Mouse (Mus musculus): ENCODE measurements around the gene Crygn. TPM values are rescaled to one million over a fixed set of nuclear protein-coding genes. Genes with fewer than 3 reads are reported as not detected.
A peak's percentile ranks its signal among the peaks of the same experiment; 100 is the strongest.

Crygn gene
- polyA plus RNA-seq, 1 experiment from 2014 or later, result 2.0 TPM

DNA sequence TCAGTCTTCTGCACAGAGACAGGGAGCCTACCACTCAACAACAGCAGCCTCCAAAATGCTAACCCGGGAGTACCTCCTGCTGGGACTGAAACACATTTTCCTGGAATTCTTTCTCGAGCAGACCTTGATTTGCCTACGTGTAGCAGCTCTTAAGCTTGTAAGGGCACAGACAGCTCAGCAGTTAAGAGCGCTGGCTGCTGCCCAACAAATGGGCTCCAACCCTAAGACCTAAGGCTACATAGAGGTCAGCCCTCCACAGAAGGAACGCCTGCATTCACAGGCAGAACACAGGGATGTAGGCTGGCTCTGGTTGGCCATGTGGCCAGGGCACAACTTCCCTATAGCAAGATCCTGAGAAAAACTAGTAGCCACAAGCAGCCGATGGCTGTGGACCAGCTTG lies 31.9 kb downstream of the Crygn start:
- no peak overlapping the region for H3K9ac ChIP-seq
- H3K36me3 ChIP-seq, result peaks cover 15% of the 10 kb centered on the region
- H3K9me3 ChIP-seq (replicated peaks), result no peaks in the 10 kb centered on the region
- peaks cover 55% of the 10 kb centered on the region for H3K4me1 ChIP-seq
- no peaks in the 10 kb centered on the region for H3K27me3 ChIP-seq
- WGBS, result 65% methylated on average over 6 of the region's 6 CpGs
- H3K4me2 ChIP-seq, result no peak overlapping the region
- peak overlapping the region; percentile 81 for H3K27ac ChIP-seq
- no peak overlapping the region for H3K4me3 ChIP-seq (replicated peaks)
- no peak for ATAC-seq (replicated peaks; ENCODE audit: low FRiP score)

- peaks cover 47% of the 10 kb centered on the region for H3K4me1 ChIP-seq
- peak; percentile 71 for ATAC-seq (replicated peaks; ENCODE audit: low FRiP score)
- 0 out of 2 replicates have a peak overlapping the region, but pooled peaks have one; percentile 1 for H3K4me2 ChIP-seq
- H3K27me3 ChIP-seq, result no peaks in the 10 kb centered on the region
- H3K36me3 ChIP-seq, result peaks cover 19% of the 10 kb centered on the region
- 38% methylated on average over 5 of the region's 5 CpGs for WGBS
- no peaks in the 10 kb centered on the region for H3K9me3 ChIP-seq (replicated peaks)
- H3K9ac ChIP-seq, result no peak overlapping the region
- no peak overlapping the region for H3K4me3 ChIP-seq (replicated peaks)
- H3K27ac ChIP-seq, result peak overlapping the region; percentile 81
Measured at GRCm38 (mm10) chr5:24724805-24725204, 33.0 kb downstream of the Crygn start.

GRCm38 (mm10) chr5:24724270-24724634 lies 33.6 kb downstream of the Crygn start:
- no peak overlapping the region for H3K4me3 ChIP-seq (replicated peaks)
- H3K9ac ChIP-seq, result no peak overlapping the region
- no peaks in the 10 kb centered on the region for H3K9me3 ChIP-seq (replicated peaks)
- 81% methylated on average over 5 of the region's 5 CpGs for WGBS
- no peak for ATAC-seq (replicated peaks; ENCODE audit: low FRiP score)
- H3K27ac ChIP-seq, result peak overlapping the region; percentile 81
- H3K27me3 ChIP-seq, result no peaks in the 10 kb centered on the region
- H3K4me1 ChIP-seq, result peaks cover 45% of the 10 kb centered on the region
- H3K36me3 ChIP-seq, result peaks cover 25% of the 10 kb centered on the region
- H3K4me2 ChIP-seq, result no peak overlapping the region

- 82% methylated on average over 11 of the region's 11 CpGs for WGBS
- H3K4me1 ChIP-seq, result peaks cover 42% of the 10 kb centered on the region
- ATAC-seq (replicated peaks; ENCODE audit: low FRiP score), result no peak
- no peak overlapping the region for H3K4me2 ChIP-seq
- H3K4me3 ChIP-seq (replicated peaks), result no peak overlapping the region
- no peaks in the 10 kb centered on the region for H3K27me3 ChIP-seq
- peaks cover 30% of the 10 kb centered on the region for H3K36me3 ChIP-seq
- H3K27ac ChIP-seq, result peak overlapping the region; percentile 81
- H3K9me3 ChIP-seq (replicated peaks), result no peaks in the 10 kb centered on the region
- H3K9ac ChIP-seq, result no peak overlapping the region
Measured at GRCm38 (mm10) chr5:24723527-24724269, 34.1 kb downstream of the Crygn start.

- Histone ChIP-seq H3K4me1 (peaks cover 11% of the 10 kb centered on the region), H3K4me3 (replicated peaks) (no peak overlapping the region), H3K9ac (no peak overlapping the region), H3K9me3 (replicated peaks) (no peaks in the 10 kb centered on the region), H3K36me3 (peaks cover 66% of the 10 kb centered on the region), H3K27ac (no peak overlapping the region), H3K27me3 (no peaks in the 10 kb centered on the region), H3K4me2 (no peak overlapping the region)
- 85% methylated on average over 3 of the region's 3 CpGs for WGBS
- ATAC-seq (replicated peaks; ENCODE audit: low FRiP score), result no peak
Measured at GRCm38 (mm10) chr5:24719852-24720251, 38.0 kb downstream of the Crygn start.

GRCm38 (mm10) chr5:24718076-24718475 lies 39.7 kb downstream of the Crygn start:
- 95% methylated on average over 6 of the region's 6 CpGs for WGBS
- no peaks in the 10 kb centered on the region for H3K9me3 ChIP-seq (replicated peaks)
- no peak overlapping the region for H3K4me3 ChIP-seq (replicated peaks)
- H3K27ac ChIP-seq, result no peak overlapping the region
- H3K9ac ChIP-seq, result no peak overlapping the region
- ATAC-seq (replicated peaks; ENCODE audit: low FRiP score), result no peak
- peaks cover 11% of the 10 kb centered on the region for H3K4me1 ChIP-seq
- H3K4me2 ChIP-seq, result no peak overlapping the region
- H3K27me3 ChIP-seq, result no peaks in the 10 kb centered on the region
- H3K36me3 ChIP-seq, result peaks cover 83% of the 10 kb centered on the region

- peak overlapping the region; percentile 73 for H3K27ac ChIP-seq
- ATAC-seq (replicated peaks; ENCODE audit: low FRiP score), result peak; percentile 35; the same call in 1 of the 2 replicates
- peaks cover 96% of the 10 kb centered on the region for H3K36me3 ChIP-seq
- WGBS, result 60% methylated on average over 6 of the region's 6 CpGs
- no peaks in the 10 kb centered on the region; the same call in 1 of the 2 replicates for H3K9me3 ChIP-seq (replicated peaks)
- H3K27me3 ChIP-seq, result no peaks in the 10 kb centered on the region
- no peak overlapping the region for H3K4me3 ChIP-seq (replicated peaks)
- peaks cover 16% of the 10 kb centered on the region for H3K4me1 ChIP-seq
- no peak overlapping the region for H3K9ac ChIP-seq
- H3K4me2 ChIP-seq, result no peak overlapping the region
Measured at GRCm38 (mm10) chr5:24713987-24714386, 43.8 kb downstream of the Crygn start.

- ATAC-seq (replicated peaks; ENCODE audit: low FRiP score), result no peak
- no peaks in the 10 kb centered on the region for H3K27me3 ChIP-seq
- H3K9ac ChIP-seq, result no peak overlapping the region
- H3K4me3 ChIP-seq (replicated peaks), result no peak overlapping the region
- H3K4me1 ChIP-seq, result peaks cover 16% of the 10 kb centered on the region
- 76% methylated on average over 2 of the region's 2 CpGs for WGBS
- no peak overlapping the region for H3K4me2 ChIP-seq
- 0 out of 2 replicates have a peak overlapping the region, but pooled peaks have one; percentile 73 for H3K27ac ChIP-seq
- no peaks in the 10 kb centered on the region; the same call in 1 of the 2 replicates for H3K9me3 ChIP-seq (replicated peaks)
- peaks cover 96% of the 10 kb centered on the region for H3K36me3 ChIP-seq
Measured at GRCm38 (mm10) chr5:24713199-24713598, 44.6 kb downstream of the Crygn start.

DNA sequence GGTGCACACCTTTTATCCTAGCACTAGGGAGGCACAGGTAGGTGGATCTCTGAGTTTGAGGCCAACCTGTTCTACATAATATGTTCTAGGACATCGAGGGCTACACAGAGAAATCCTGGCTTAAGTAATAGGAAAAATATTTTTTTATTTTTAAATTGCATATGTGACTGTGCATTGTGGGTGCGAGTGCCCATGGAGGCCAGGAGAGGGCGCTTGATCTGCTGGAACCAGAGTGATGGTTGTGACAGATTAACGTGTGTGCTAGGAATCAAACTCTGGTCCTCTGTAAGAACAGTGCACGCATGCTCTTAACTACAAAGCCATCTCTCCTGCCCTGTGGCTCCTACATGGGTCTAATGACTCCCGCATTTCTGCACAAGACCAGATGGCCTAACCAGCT lies 46.2 kb downstream of the Crygn start:
- no peak overlapping the region for H3K4me2 ChIP-seq
- H3K27ac ChIP-seq, result no peak overlapping the region

GRCm38 (mm10) chr5:24709962-24710361 lies 47.8 kb downstream of the Crygn start:
- Histone ChIP-seq H3K27me3 (no peaks in the 10 kb centered on the region), H3K36me3 (peaks cover 98% of the 10 kb centered on the region), H3K9me3 (replicated peaks) (no peaks in the 10 kb centered on the region; the same call in 1 of the 2 replicates), H3K9ac (no peak overlapping the region), H3K4me2 (no peak overlapping the region), H3K4me3 (replicated peaks) (no peak overlapping the region), H3K27ac (no peak overlapping the region), H3K4me1 (peaks cover 16% of the 10 kb centered on the region)
- WGBS, result 74% methylated on average over 2 of the region's 2 CpGs
- no peak for ATAC-seq (replicated peaks; ENCODE audit: low FRiP score)

More for the DNA sequence above, 46.2 kb downstream of the Crygn start:
- no peak overlapping the region for H3K4me3 ChIP-seq (replicated peaks)
- H3K9ac ChIP-seq, result no peak overlapping the region
- H3K27me3 ChIP-seq, result no peaks in the 10 kb centered on the region
- peaks cover 97% of the 10 kb centered on the region for H3K36me3 ChIP-seq
- peaks cover 16% of the 10 kb centered on the region for H3K4me1 ChIP-seq
- no peaks in the 10 kb centered on the region; the same call in 1 of the 2 replicates for H3K9me3 ChIP-seq (replicated peaks)
- no peak for ATAC-seq (replicated peaks; ENCODE audit: low FRiP score)
- 95% methylated on average over 6 of the region's 6 CpGs for WGBS

DNA sequence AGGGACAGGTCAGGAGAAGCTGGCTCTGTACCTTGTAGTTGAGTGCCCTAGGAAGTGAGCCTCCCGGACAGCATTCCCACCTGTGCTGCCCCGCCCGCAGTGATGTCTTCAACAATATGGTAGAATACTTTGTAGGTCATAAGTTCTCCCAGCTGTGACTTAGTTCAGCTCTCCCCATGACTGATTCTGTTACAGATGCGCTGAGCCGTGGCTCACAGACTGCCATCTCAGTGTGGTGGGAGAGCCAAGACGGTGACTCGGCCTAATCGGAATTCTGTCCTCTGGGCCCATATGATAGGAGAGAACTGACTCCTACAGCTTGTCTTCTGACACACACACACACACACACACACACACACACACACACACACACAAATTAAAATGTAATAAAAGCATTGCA lies 53.2 kb downstream of the Crygn start:
- H3K27me3 ChIP-seq, result no peaks in the 10 kb centered on the region
- 78% methylated on average over 8 of the region's 8 CpGs for WGBS
- no peak overlapping the region for H3K4me2 ChIP-seq
- H3K27ac ChIP-seq, result no peak overlapping the region
- no peaks in the 10 kb centered on the region for H3K4me1 ChIP-seq
- H3K9ac ChIP-seq, result no peak overlapping the region
- no peak overlapping the region for H3K4me3 ChIP-seq (replicated peaks)
- H3K9me3 ChIP-seq (replicated peaks), result no peaks in the 10 kb centered on the region
- H3K36me3 ChIP-seq, result peaks cover 100% of the 10 kb centered on the region
- ATAC-seq (replicated peaks; ENCODE audit: low FRiP score), result no peak

DNA sequence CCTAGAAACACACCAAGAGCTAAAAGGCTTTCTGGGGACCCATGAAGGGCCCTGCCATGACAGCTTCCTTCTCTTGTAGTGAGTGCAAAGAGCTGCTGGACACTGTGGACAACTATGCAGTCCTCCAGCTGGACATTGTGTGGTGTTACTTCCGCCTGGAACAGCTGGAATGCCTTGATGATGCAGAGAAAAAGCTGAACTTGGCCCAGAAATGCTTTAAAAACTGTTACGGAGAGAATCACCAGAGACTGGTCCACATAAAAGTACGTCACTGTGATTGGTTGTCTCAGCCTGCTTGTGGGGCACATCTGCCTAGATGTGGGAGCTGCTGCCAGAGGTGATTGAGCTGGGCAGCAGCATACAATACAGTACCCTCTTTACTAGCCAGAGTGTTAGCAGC lies 56.5 kb downstream of the Crygn start:
- no peak overlapping the region for H3K9ac ChIP-seq
- WGBS, result 82% methylated on average over 3 of the region's 3 CpGs
- H3K36me3 ChIP-seq, result peaks cover 98% of the 10 kb centered on the region
- H3K9me3 ChIP-seq (replicated peaks), result no peaks in the 10 kb centered on the region
- no peaks in the 10 kb centered on the region for H3K27me3 ChIP-seq
- H3K4me2 ChIP-seq, result no peak overlapping the region
- no peak for ATAC-seq (replicated peaks; ENCODE audit: low FRiP score)
- no peaks in the 10 kb centered on the region for H3K4me1 ChIP-seq
- H3K4me3 ChIP-seq (replicated peaks), result no peak overlapping the region
- no peak overlapping the region for H3K27ac ChIP-seq

All from kidney, embryonic 15.5 days (tissue).